Mouse (Mus musculus): ENCODE data around the gene Olfr523. TPM values are rescaled to one million over a fixed set of nuclear protein-coding genes. Genes with fewer than 3 reads are reported as not detected.
A peak's percentile ranks its signal among the peaks of the same experiment; 100 is the strongest.
"Not testable (repeated sequence)": the region's sequence is repeated elsewhere in the genome, so short reads cannot be mapped to it uniquely, and the experiment has no call there.

Gene Olfr523
- total RNA-seq (2021), result not detected
- long read RNA-seq, experiment 1, result 0 reads
- long read RNA-seq, experiment 2, result 0 reads

DNA sequence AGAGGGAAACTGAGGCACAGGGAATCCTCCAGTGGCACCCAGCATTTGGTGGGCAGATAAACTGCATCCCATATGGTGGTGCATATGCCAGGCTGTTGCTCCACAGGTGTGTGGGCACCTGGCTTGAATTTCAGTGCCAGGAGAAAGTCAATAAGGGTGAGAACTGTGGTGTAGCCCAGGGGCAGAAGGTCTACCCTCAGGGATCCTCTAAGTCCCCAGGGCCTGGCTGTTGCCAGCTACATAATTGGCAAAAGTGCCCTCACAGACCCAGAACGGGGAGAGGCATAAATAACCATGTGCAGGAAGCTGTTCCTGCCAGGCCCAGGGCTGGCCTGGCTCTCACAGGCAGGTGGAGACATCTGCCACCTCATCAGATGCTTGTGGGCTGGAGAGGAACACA is at the start of gene Olfr523:
Gene Olfr523, plus strand, starts transcription at position 282 of the 400 bp plus-strand sequence.
- DNase-seq, result no peak

DNA sequence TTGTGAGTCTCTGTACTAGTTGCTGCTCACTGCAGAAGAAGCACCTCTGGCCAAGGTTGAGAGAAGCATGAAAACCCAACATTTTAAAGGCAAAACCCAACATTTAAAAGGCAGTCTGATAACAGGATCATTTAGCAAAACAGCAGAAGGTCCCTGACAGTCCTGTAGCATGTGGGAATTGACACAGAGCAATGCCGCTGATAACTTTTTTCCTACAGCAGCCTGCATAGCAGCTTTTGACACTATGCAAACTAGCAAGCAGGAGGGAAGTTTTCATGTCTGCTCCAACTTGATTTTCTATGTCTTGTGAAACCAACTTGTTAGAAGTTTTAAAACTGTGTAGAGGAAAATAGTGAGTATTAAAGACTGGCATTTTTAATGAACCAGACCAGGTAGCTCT is 48.6 kb upstream of the Olfr523 start:
- no peak for DNase-seq

DNA sequence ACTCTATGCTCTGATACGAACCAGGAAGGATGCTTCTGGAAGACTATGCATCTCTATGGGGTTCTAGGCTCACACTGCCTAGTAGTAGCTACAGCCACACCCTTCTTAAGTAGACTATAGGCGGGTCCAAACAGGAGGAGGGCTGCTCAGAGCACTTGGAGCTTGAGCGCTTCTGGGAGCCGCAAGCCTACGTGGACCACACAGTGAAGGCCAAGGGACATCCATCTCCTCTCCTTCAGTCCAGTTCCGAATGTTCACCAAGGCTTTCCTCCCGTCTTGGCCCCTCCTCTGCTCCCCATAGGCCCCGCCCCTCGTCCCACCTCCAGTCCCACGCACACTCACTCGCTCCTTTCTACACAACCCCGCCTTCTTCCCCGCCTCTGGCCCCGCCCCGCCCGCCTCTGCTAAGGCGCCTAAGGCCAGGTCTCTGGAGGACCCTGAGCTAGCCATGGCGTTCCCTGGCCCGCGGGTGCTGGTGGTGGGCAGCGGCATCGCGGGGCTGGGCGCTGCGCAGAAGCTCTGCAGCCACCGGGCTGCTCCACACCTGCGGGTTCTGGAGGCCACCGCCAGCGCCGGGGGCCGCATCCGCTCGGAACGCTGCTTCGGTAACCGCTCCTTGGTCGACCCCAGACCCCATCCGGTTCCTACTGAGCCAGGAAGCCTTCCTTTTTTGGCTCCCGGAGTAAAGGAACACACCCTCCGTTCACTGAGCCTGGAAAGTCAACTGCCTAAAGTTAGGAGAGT is 47.6 kb upstream of the Olfr523 start:
- peak; percentile 96 to 97 for DNase-seq

DNA sequence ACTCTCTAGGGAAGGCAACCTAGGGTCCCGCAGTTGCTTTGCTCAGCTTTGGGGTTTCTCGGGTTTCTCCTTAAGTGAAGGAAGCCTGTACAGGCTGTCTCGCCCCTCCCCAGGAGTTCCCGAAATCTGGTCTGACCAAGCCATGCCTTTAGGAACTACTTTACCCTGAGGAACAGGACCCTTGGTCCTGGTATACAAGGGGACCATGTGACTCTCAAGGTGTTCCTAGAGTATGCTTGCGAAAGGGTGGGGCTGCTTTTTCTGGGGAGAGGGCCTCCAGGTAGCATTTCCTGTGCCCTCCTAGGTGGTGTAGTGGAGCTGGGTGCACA is 47.0 kb upstream of the Olfr523 start:
- DNase-seq, result no peak

DNA sequence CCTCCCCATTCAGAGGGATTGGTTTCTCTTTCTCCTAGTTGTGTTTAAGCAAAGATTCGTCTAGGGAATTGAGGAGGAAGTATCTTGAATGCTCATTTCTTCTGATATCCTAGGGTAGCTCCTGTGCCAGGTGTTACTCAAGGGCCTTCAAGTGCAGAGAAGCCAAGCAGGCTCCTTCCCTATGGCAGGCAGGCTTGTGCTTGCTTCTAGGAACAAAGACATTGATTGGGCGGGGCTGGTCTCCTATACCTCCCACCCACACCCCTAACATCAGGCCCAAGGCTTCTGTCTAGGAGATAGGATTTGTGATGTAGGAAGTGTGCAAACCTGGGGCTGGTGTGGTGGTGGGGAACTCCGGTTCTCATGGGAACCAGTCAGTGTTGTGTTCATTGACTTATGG is 46.1 kb upstream of the Olfr523 start:
- no peak for DNase-seq

DNA sequence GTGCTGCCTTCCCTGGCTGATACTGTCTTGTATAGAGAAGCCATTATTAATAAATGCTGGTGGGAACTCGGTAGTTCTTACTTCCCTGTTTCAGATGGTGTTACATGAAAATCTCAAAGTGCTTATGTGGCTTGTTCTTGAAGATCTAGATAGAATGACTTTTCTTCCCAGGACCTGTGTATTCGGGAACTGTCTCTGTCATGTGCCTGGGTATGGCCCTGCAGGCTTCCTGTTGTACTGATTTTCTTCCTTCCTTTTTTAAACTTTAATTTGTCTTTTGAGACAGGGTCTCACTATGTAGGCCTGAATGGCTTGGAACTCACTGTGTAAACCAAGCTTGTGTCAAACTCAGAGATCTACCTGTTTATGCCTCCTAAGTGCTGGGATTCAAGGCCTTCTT is 45.1 kb upstream of the Olfr523 start:
- DNase-seq, result peak in 1 of 2 experiments; percentile 41

DNA sequence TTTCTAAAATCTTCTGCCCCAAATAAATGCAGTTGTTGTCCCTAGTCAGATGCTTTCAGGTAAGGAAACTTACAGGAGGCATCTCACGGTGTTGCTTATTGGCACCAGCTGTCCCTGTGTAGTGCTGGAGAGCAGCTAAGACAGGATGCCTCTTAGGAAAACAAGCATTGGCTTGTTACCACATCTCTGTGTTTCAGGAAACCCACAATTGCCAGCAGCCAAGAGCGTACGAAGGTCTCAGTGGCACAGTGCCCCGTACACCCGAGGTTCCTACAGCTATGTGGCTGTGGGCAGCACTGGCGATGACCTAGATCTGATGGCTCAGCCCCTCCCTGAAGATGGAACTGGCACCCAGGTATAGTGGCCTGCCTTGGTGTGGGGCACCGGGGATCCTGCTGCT is 40.8 kb upstream of the Olfr523 start:
- not testable (repeated sequence) for DNase-seq

DNA sequence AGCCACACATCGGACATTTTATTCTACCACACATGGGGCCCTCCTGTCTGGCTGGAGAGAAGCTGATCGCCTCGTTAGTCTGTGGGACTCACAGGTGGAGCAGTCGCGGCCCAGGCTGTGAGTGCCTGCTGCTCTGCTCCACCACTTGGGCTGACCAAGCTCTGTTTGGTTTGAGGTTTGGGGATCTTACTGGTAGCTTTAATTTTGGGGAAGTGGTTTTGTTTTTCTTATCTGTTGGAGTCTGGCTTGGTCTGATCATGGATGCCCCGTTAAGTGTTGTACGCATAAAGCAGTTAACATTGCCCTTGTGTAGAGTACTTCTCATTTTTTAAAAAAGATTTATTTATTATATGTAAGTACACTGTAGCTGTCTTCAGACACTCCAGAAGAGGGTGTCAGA is 39.0 kb upstream of the Olfr523 start:
- not testable (repeated sequence) for DNase-seq

DNA sequence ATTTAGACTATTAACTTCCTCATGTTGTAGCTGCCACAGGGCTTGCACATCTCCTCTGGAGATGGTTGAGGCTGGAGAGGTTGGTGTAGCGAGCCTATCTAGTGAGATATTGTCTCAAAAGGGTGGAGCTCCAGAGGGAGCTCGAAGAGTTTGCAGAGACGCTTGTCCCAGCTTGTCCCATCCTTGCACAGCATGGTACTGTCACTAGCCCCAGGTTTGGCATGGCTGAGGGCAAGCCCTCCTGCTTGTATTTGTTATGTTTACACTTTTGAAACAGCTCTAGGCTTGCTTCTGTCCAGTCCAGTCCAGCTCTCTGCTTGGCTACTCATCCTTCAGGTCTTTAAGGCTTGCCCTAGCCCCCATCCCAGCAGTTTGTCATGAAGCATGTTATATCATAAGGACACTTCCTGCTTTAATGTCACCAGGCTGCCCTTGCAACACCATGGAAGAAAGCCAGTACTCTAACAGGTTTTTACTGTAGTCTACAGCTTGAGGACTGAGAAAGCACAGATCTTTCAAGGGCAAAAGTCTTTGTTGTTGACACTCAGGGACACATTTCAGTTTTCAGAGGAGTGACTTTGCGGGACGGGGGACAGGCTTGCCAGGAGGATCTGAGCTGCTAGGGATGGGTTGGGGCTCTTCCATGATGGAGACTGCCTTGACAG is 37.8 kb upstream of the Olfr523 start:
- DNase-seq, result no peak

DNA sequence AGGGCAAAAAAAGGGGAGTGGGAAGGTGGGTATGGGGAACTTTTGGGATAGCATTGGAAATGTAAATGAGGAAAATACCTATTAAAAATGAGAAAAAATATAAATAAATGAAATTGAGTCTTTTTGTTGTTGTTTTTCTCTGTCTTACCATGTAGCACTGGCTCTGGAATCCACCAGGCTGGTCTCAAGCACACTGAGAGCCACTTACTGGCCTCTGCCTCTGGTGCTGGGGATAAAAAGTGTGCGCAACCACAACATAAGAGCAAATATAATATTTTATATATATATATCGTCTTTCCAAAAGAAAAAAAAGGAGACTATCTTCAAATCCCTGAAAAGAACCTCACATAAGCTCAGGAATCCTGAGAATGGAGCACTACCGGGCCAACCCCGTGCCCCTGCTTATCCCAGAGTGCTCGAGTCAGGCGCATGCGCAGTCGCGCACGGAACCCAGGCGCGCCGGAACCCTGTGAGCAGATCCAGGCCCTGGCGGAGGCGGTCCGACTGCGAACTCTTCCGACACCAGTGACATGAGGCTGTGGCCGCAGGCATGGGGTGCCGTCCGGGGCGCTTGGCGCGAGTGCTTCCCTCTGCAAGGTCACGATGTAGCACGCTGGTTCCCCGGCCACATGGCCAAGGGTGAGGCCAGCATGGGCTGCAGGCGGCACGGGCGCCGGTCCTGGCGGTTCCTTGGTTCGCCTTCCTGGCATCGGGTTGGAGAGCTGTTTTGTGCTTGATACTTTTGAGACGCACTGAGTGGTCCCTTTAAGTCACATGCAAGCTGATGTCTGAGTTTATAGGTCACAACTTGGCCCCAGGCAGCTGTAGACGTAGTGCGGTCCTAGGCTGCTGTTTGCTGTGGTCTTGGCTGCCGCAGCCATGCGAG is 35.6 kb upstream of the Olfr523 start, which contains the start of gene Mtg1:
Gene Mtg1, plus strand, starts transcription at position 430 of the 886 bp plus-strand sequence.
- peak; percentile 96 to 99 for DNase-seq

DNA sequence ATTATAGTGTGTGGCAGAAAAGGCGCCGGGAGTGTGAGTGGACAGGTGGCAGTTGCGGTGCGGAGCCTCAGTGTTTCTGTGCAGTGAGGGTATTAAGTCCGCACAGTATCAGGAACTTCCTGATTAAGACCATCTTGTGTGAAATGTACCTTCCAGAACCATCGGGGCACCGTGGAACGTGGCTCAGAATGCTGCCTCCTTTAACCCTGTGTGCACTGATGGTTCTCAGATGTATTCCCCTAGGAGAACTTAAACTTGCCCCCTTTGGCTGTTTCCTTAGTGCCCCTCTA is 35.1 kb upstream of the Olfr523 start:
- DNase-seq, result no peak

DNA sequence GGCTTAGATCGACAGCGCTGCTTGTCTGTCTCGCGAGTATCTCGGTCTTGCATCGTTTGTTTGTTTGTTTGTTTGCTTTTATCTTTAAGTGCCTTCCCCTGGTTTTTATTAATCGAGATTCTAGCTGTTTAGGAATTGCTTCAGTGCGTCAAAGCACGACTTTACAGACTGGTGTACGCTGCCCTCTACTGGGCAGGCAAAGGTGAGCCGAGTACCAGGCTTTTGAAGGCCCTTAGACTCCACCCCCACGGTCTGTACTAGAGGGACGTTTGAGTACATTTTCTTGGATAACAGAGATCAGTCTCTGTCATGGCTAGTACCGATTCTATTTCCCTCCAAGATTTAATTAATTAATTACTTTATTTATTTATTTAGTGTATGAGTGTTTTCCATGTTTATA is 31.7 kb upstream of the Olfr523 start:
- DNase-seq, result peak; percentile 70 to 80

DNA sequence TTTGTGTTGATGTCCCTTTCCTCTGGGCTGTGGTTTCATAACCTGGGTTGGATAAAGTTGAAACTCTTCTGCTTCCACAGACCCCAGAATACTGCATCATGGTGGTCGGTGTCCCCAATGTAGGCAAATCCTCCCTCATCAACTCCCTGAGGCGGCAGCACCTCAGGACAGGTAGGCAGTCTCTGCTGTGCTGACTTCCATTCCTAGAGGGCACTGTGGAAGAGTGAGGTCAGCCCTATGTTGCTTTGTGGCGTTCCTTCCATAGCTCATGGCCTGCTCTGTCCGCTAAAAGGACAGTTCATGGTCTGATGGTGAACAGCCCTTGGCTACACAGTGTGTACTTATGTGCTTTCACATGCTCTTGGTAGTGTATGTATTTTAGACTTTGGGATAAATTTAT is 28.5 kb upstream of the Olfr523 start:
- DNase-seq, result no peak

DNA sequence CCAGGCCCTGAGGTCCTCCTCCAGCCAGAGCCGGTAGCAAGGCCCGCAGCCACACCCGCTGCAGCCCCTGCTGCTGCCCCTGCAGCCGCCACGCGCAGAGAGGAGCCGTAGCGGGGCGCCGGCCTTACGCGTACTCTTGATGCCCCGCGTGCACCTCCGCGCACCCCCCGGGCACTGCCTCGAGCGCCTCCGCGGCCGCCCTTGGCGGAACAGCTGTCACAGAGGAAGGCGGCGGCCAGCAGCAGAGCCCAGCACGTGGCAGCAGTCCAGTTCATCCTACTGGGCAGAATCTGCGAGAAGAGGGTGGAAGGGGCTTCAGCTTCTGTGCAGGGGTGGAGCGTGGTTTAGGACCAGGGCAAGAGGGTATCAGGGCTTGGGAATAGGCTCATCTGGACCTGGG is 19.6 kb upstream of the Olfr523 start:
- no peak for DNase-seq

DNA sequence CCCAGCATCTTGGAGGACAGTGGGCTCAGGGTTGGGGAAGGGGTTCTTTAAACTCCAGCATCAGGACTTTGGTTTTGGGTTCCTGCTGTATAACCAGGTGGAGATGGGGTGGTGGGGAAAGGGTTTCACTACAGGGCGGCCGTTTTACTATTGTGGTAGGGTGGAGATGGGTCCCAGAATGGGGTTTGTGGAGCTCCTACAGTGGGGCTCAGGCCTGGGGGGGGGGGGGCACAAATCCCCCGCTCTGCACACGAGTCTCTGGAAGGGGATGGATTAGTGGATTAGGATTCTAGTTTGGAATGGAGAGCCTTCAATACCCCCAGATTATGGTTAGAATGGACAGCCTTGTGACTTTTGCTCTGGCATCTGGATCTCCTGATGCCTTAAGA is 19.2 kb upstream of the Olfr523 start:
- no peak for DNase-seq

DNA sequence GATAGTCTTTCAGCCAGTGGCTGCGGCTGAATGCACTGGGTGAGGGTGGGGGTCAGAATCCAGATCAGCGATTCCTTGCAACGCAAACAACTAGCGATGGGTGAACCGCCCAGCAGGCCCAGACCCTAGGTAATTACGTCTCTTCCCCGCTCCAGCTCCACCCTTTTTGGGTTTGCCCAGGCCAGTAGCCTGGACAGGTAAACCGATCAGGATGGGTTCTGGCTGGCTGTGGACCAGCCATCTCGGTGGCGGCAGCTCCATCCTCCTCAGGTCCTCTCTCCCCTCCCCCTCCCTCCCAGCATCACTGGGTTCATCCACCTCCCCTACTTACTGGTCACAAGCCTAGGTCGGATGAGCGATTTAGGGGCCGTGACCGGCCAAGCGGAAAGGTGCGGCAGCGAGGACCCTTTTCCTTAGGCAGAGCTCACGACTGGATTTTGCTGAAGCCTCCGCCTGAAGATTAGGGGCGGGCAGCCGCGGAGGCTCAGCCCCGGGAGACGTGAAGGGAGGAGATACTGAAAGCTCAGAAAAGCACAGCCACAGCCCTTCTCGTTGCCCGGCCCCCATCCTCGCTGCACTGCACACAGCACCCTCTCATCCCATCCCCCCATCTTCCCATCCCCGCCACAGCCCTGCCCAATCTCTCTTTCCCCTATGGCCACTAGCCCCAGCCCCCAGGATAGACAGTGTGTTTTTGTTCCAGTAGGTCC is 18.6 kb upstream of the Olfr523 start, which contains the start of gene Sprn:
Gene Sprn, minus strand, starts transcription at position 660 of the 710 bp plus-strand sequence.
- no peak for DNase-seq

DNA sequence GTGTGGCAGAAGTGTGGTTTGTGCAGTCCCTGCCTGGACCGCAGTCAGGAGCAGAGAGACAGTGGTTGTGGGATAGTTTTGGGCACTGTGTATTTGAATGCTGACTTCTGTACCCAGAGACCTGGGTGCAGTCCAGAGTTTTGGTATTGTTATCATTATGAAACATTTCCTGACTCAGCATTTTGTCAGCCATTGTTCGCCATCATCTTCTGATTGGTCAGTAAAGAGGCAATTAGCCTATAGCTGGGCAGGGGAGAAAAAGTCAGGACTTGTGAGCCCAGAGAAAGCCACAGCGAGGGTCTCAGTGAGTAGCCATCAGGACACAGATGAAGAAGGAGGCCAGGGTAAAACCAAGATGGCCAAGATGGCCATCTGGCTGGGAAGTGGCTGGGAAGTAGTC is 12.7 kb upstream of the Olfr523 start:
- DNase-seq, result no peak

DNA sequence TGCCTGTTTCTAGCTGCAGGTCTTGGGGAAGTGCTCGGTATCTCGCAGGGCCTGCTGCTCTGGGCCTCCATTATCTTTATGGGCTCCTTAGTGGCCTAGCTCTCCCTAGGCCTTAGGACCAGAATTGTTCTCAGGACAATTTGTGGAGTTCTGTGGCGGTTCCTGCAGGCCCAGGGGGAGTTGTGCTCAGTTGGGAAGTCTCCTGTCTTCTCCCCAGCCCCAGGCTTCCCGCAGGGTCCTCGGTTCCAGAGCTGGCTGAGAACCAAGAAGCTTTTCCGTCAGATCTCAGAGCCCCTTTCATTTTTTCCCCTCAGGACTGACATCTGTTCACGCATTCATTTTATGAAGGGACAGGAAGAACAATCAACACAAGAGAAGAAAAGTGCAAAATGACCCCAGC is 8.4 kb upstream of the Olfr523 start, which contains the start of gene Olfr522:
Gene Olfr522, minus strand, starts transcription at position 101 of the 400 bp plus-strand sequence.
- DNase-seq, result no peak

DNA sequence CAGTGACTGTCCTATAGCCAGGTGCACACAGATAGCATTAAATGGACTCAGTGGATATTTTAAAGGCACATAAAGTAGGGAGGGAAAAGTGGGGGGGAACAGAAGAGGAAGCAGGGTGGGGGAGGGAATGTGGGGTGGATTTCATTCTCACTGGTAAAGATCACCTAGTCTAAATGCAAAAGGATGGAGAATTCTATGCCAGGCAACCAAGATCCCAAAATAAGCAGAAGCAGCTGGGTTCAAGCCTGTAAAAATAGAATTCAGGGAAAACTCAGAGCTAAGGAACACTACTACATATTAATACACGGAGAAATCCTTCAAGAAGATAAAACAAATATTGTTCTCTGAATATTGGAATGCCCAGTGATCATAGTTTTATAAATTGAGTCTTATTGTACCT is 5.1 kb upstream of the Olfr523 start:
- no peak for DNase-seq

DNA sequence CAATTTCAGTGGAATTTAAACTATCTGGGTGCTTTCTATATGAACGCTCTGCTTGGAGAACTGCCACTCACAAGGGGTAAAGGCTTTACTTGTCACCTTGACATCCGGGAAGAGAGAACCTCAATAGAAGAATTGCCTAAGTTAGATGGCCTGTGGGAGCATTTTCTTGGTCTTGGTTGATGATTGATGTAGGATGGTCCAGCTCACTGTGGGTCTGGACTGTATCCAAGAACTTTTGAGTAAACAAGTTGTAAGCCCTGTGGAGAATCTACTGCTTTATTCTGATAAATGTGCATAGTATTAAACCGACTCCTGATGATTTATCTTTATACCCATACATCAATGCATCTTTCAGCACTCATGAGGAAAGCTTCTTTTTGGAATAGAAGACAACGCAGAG is 3.6 kb upstream of the Olfr523 start:
- DNase-seq, result no peak

DNA sequence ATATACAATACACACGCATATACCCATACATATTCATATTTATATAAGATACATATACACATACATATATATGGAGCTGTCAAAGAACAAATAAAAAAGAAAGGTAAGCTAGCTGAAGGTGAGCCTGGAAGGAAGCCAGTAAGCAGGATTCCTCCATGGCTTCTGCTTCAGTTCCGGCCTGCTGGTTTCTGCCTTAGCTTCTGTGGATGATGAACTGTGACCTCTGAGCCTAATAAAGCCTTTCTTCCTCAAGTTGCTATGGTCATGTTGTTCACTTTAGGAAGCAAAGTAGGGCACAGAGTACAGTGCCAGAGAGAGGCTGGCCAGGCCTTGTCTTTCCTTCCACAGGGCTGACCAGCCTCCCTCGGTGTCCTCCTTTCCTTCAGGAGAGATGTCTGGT is 2.2 kb upstream of the Olfr523 start:
- no peak for DNase-seq

DNA sequence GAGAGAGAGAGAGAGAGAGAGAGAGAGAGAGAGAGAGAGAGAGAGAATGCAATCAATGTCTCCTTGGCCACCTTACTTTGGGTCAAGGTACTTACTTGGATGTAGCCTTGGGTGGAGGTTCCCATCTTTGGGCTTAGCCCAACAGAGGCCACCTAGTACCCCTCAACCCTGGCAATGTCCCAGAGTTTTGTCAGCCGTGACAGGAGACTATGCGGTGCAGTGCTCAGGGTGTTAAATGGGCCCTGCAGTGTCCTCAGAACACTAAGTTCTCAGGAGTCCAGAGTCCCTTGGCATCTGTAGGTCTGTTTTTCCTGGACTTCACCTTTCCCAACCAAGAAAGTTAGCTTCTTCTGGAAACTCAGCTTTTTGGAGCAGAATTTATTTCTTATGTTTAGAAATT is 6.2 kb downstream of the Olfr523 start:
- DNase-seq, result no peak
